9 mouse cellular contexts compared by ENCODE assay signal in genomic region chr9:87425201-87425600, GRCm38 (mm10).
A peak's percentile ranks its signal among the peaks of the same experiment; 100 is the strongest.
DNase-seq lines count a peak whose midpoint lies in the region; ATAC-seq and TF ChIP-seq lines count a peak whose summit lies in the region.
"Had no signal": no experiment of that assay in that cellular context is flagged by ENCODE, and none has a peak within 500 bp of the region (broad histone marks: within the 10 kb centered on the region; RNA-seq: fewer than 3 reads in every experiment).

No protein-coding gene starts in this region.

- TF ChIP-seq CTCF in layer of hippocampus, adult 2 months (conservative IDR thresholded peaks at IDR 0.05): peak; percentile 80

- intact Hi-C loops in left cerebral cortex, postnatal 25 days (cut with DNase I): no loop called here

- no peak overlapping the region for H3K27ac ChIP-seq in layer of hippocampus, adult 2 months
- H3K27ac ChIP-seq: macrophage had no signal

- peak; percentile 6 to 16 for DNase-seq in cerebellum, postnatal 36 days
- no peak for DNase-seq in cerebellum, adult 9-10 months
- peak; percentile 14 to 51 for DNase-seq in layer of hippocampus, adult 2 months (ENCODE audit: low spot score in 2 of 2)
- no peak for DNase-seq in layer of hippocampus, adult 9-10 months (ENCODE audit: low spot score)
- peak; percentile 10 for DNase-seq in A20 (ENCODE audit: low read depth, low spot score)
- peak; percentile 37 to 47 for DNase-seq in left cerebral cortex, postnatal 25 days (ENCODE audit: low spot score in 2 of 2)
- DNase-seq in thymus, postnatal 14 days: no peak

- H3K4me3 ChIP-seq in layer of hippocampus, adult 2 months: no peak overlapping the region

- peak; percentile 62; the same call in 1 of the 2 replicates for ATAC-seq in common myeloid progenitor, adult 5-6 weeks (replicated peaks; ENCODE audit: low read depth, poor library complexity, severe bottlenecking)

Comparison
In these comparisons a context has a peak if more than half of its experiments do, and no peak if none do; other contexts are left out.
1. DNase-seq: peak in cerebellum, postnatal 36 days (2 of 2), layer of hippocampus, adult 2 months (2 of 2), A20 (single experiment) and left cerebral cortex, postnatal 25 days (2 of 2); none in cerebellum, adult 9-10 months (single experiment), layer of hippocampus, adult 9-10 months (single experiment) and thymus, postnatal 14 days (single experiment).